Comparison of ENCODE assay signal across 21 mouse cellular contexts in genomic region chr10:60096302-60096701, GRCm38 (mm10). TPM values are rescaled to one million over a fixed set of nuclear protein-coding genes. Genes with fewer than 3 reads are reported as not detected.
"Had no signal": no experiment of that assay in that cellular context is flagged by ENCODE, and none has a peak within 500 bp of the region (broad histone marks: within the 10 kb centered on the region; RNA-seq: fewer than 3 reads in every experiment).

No protein-coding gene starts in this region.

- H3K9me3 ChIP-seq: lung, embryonic 15.5 days; megakaryocyte, embryonic 14.5 days; midbrain, embryonic 13.5 days; midbrain, embryonic 15.5 days; neural tube, embryonic 13.5 days; neural tube, embryonic 15.5 days had no signal

- H3K36me3 ChIP-seq: lung, embryonic 15.5 days; midbrain, embryonic 13.5 days; midbrain, embryonic 15.5 days had no signal

- ATAC-seq: liver, postnatal 0 days; lung, postnatal 0 days; midbrain, embryonic 13.5 days; midbrain, embryonic 15.5 days had no signal

- H3K4me2 ChIP-seq: lung, embryonic 15.5 days; midbrain, embryonic 11.5 days; midbrain, embryonic 13.5 days; midbrain, embryonic 15.5 days; neural tube, embryonic 13.5 days; neural tube, embryonic 15.5 days had no signal

- H3K4me3 ChIP-seq: lung, embryonic 15.5 days; megakaryocyte, embryonic 14.5 days; midbrain, embryonic 13.5 days; midbrain, embryonic 15.5 days; neural tube, embryonic 13.5 days; neural tube, embryonic 15.5 days had no signal

- H3K9ac ChIP-seq: liver, postnatal 0 days; lung, embryonic 15.5 days; midbrain, embryonic 13.5 days; midbrain, embryonic 15.5 days; neural tube, embryonic 13.5 days; neural tube, embryonic 15.5 days had no signal

- H3K27me3 ChIP-seq: lung, embryonic 15.5 days; midbrain, embryonic 15.5 days; neural tube, embryonic 13.5 days; neural tube, embryonic 15.5 days had no signal

- H3K4me1 ChIP-seq: lung, embryonic 15.5 days; midbrain, embryonic 15.5 days; neural tube, embryonic 13.5 days had no signal

- DNase-seq: liver, postnatal 0 days; lung, adult 2 months; lung, postnatal 14 days; lung, postnatal 36 days; retina, postnatal 1 day; right cerebral cortex, adult 18-20 months; right cerebral cortex, postnatal 25 days; right cerebral cortex, postnatal 4 days; spleen, adult 18-20 months; thymus, adult 2 months; thymus, postnatal 25 days; thymus, postnatal 4 days had no signal

- H3K27ac ChIP-seq: lung, embryonic 15.5 days; macrophage; midbrain, embryonic 13.5 days; midbrain, embryonic 15.5 days; neural tube, embryonic 13.5 days; neural tube, embryonic 15.5 days had no signal

RNA-seq across cellular contexts. Expression of gene Spock2, which starts 9.7 kb away (rescaled TPM):
- polyA plus RNA-seq: macrophage had no signal
